Mouse (Mus musculus) embryonic facial prominence, embryonic 11.5 days (tissue): ENCODE measurements around the gene Camta1. TPM values are rescaled to one million over a fixed set of nuclear protein-coding genes. Genes with fewer than 3 reads are reported as not detected.

Experiments used
- ATAC-seq: fragments of 200-750 bp; cut with Nextera tagmentation; replicated peaks from 2 replicates; pipeline ENCODE4 v1.8.0; 2017; ENCODE audit warnings: low read depth; ENCODE audit not compliant: insufficient number of reproducible peaks, low FRiP score, low TSS enrichment
- DNase-seq: peaks from one replicate; pipeline ENCODE4 v3.0.0-alpha.2; 2015; ENCODE audit warnings: low spot score
- H3K27ac ChIP-seq: fragments of 300-500 bp; sonication (generic); replicated peaks from 2 replicates; pipeline ENCODE4 v1.5.1; 2014; ENCODE audit warnings: mild to moderate bottlenecking, low read depth, low read length, control low read depth
- H3K27me3 ChIP-seq: fragments of 300-500 bp; sonication (generic); 2 replicates; pipeline ENCODE4 v1.6.1; 2014; ENCODE audit warnings: mild to moderate bottlenecking, low read length, moderate library complexity, mixed read lengths; ENCODE audit not compliant: control insufficient read depth, insufficient read depth
- H3K36me3 ChIP-seq: fragments of 300-500 bp; sonication (generic); replicated peaks from 2 replicates; pipeline ENCODE4 v1.6.1; 2014; ENCODE audit warnings: low read depth, mild to moderate bottlenecking, low read length, moderate library complexity, mixed read lengths; ENCODE audit not compliant: control insufficient read depth, insufficient read depth
- H3K4me1 ChIP-seq: fragments of 300-500 bp; sonication (generic); 2 replicates; pipeline ENCODE4 v1.6.1; 2014; ENCODE audit warnings: low read length, mixed read lengths; ENCODE audit not compliant: control insufficient read depth, insufficient read depth
- H3K4me2 ChIP-seq: fragments of 300-500 bp; sonication (generic); 2 replicates; pipeline ENCODE4 v1.6.1; 2014; ENCODE audit warnings: low read depth, mild to moderate bottlenecking, control low read depth, low read length, moderate library complexity
- H3K4me3 ChIP-seq: fragments of 300-500 bp; sonication (generic); 2 replicates; pipeline ENCODE4 v1.5.1; 2014; ENCODE audit warnings: low read depth, low read length, control low read depth
- H3K9ac ChIP-seq: fragments of 300-500 bp; sonication (generic); replicated peaks from 2 replicates; pipeline ENCODE4 v1.6.1; 2014; ENCODE audit warnings: mild to moderate bottlenecking, control low read depth, low read length
- H3K9me3 ChIP-seq: fragments of 300-500 bp; sonication (generic); replicated peaks from 2 replicates; pipeline ENCODE4 v1.6.1; 2016; ENCODE audit warnings: mild to moderate bottlenecking, low read length, inconsistent platforms, mixed read lengths; ENCODE audit not compliant: control insufficient read depth
- WGBS: fragments of 180-500 bp; shearing (Covaris S2); extraction: QIAGEN DNeasy Blood & Tissue Kit; methylation state at CpG from one replicate; pipeline ENCODE4 v1.1.7; 2014; 5-methylcytosine and 5-hydroxymethylcytosine counted together
- polyA plus RNA-seq: library from polyadenylated mRNA; unstranded; fragments of >200 nt; fragmentation: Nextera tagmentation; extraction: Ambion mirVana; gene quantifications from 2 replicates; pipeline ENCODE4 v1.2.1, GENCODE M21; 2014

Gene Camta1
- polyA plus RNA-seq, 1 experiment from 2014 or later, result 130 TPM

DNA sequence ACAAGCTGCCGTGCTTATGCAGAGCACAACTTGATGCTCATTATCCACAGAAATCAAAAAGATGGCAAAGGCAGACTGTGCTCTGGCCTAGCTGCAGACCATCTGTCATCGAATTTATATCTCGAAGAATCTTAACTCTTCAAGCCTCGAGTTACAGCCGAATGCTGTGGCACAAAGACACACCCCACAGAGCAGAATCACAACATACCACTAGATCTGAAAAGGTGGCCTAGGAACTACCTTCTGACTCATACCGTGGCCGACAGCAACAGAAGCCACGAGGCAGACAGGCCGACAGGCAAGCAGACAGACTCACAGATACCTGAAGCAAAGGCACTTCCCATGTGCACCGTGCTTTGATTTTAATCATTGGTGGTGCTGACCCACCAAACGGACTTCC is 758.0 kb downstream of the Camta1 start:
- no peaks in the 10 kb centered on the region for H3K36me3 ChIP-seq
- no peak overlapping the region for H3K4me2 ChIP-seq
- H3K9me3 ChIP-seq, result no peaks in the 10 kb centered on the region
- no peak overlapping the region for H3K27ac ChIP-seq
- no peaks in the 10 kb centered on the region for H3K4me1 ChIP-seq
- ATAC-seq (no peak), DNase-seq (no peak)
- H3K4me3 ChIP-seq, result no peak overlapping the region
- H3K9ac ChIP-seq, result no peak overlapping the region
- H3K27me3 ChIP-seq, result peaks cover 8% of the 10 kb centered on the region
- 86% methylated on average over 11 of the region's 11 CpGs for WGBS

GRCm38 (mm10) chr4:151097104-151097438 is 764.6 kb downstream of the Camta1 start:
- DNase-seq (no peak), ATAC-seq (no peak)
- Histone ChIP-seq H3K4me1 (no peaks in the 10 kb centered on the region), H3K9me3 (no peaks in the 10 kb centered on the region), H3K36me3 (no peaks in the 10 kb centered on the region), H3K27me3 (no peaks in the 10 kb centered on the region), H3K4me3 (no peak overlapping the region), H3K4me2 (no peak overlapping the region), H3K27ac (no peak overlapping the region), H3K9ac (no peak overlapping the region)
- WGBS, result 85% methylated on average over 11 of the region's 11 CpGs

DNA sequence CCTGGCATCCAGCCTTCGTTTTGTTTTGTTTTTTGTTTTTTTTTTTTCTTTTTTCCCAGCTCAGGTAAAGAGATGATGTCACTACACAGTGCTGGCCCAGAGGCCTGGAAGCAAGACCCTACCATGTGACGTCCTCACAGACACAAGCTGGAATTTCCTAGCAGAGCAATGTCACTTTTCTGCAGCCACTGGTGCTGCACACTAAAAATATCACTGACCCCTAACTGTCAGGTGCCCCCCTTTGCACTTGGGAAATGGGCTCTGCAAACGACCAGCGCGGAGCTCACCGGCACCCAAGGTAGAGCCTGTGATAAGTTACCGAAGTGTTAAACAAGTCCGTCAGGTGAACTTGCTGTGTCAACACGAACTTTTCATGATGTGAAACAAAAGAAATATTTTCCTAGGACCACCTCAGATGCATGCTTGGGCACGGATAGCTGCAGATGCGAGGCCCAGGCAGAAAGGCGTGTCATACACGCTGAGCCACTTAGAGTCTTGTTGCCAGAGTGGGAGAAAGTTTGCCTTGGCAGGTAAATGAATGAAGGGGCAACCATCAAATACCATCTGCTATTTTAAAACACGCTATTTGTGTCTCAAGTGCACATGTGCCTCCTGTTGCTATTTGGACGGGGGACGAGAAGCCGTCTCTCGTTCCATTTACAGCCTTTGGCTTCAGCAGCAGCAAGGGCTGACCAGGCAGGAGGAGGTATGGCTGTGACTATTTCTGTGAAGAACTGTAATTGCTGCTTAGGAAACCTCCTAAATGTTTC is 765.2 kb downstream of the Camta1 start:
- H3K27me3 ChIP-seq, result no peaks in the 10 kb centered on the region
- H3K9ac ChIP-seq, result no peak overlapping the region
- H3K27ac ChIP-seq, result no peak overlapping the region
- no peak overlapping the region for H3K4me2 ChIP-seq
- H3K4me1 ChIP-seq, result no peaks in the 10 kb centered on the region
- H3K36me3 ChIP-seq, result no peaks in the 10 kb centered on the region
- 88% methylated on average over 18 of the region's 18 CpGs for WGBS
- H3K4me3 ChIP-seq, result no peak overlapping the region
- no peak for ATAC-seq
- no peaks in the 10 kb centered on the region for H3K9me3 ChIP-seq
- DNase-seq, result no peak

GRCm38 (mm10) chr4:151095207-151095606 is 766.5 kb downstream of the Camta1 start:
- no peak overlapping the region for H3K27ac ChIP-seq
- ATAC-seq (no peak), DNase-seq (peak; percentile 50)
- no peaks in the 10 kb centered on the region for H3K36me3 ChIP-seq
- no peak overlapping the region for H3K4me2 ChIP-seq
- no peak overlapping the region for H3K9ac ChIP-seq
- 26% methylated on average over 2 of the region's 2 CpGs for WGBS
- H3K27me3 ChIP-seq, result no peaks in the 10 kb centered on the region
- no peaks in the 10 kb centered on the region for H3K4me1 ChIP-seq
- no peak overlapping the region for H3K4me3 ChIP-seq
- H3K9me3 ChIP-seq, result no peaks in the 10 kb centered on the region

GRCm38 (mm10) chr4:151089270-151089669 is 772.4 kb downstream of the Camta1 start, which contains the start of gene Gm13090:
TSS of gene Gm13090 (plus strand) at chr4:151089570.
- 87% methylated on average over 7 of the region's 7 CpGs for WGBS
- H3K4me2 ChIP-seq, result no peak within 1 kb of the TSS
- no peaks in the 10 kb centered on the region for H3K4me1 ChIP-seq
- DNase-seq (no peak), ATAC-seq (no peak)
- no peak within 1 kb of the TSS for H3K27ac ChIP-seq
- H3K4me3 ChIP-seq, result no peak within 1 kb of the TSS
- H3K27me3 ChIP-seq, result no peaks in the 10 kb centered on the region
- no peaks in the 10 kb centered on the region for H3K9me3 ChIP-seq
- no peaks in the 10 kb centered on the region; the same call in 1 of the 2 replicates for H3K36me3 ChIP-seq
- no peak within 1 kb of the TSS for H3K9ac ChIP-seq

GRCm38 (mm10) chr4:151088819-151089218 is 772.9 kb downstream of the Camta1 start:
- Histone ChIP-seq H3K36me3 (no peaks in the 10 kb centered on the region; the same call in 1 of the 2 replicates), H3K4me1 (no peaks in the 10 kb centered on the region), H3K27me3 (no peaks in the 10 kb centered on the region), H3K27ac (no peak overlapping the region), H3K9ac (no peak overlapping the region), H3K9me3 (no peaks in the 10 kb centered on the region), H3K4me3 (no peak overlapping the region), H3K4me2 (no peak overlapping the region)
- ATAC-seq (no peak), DNase-seq (no peak)
- 89% methylated on average over 14 of the region's 14 CpGs for WGBS

DNA sequence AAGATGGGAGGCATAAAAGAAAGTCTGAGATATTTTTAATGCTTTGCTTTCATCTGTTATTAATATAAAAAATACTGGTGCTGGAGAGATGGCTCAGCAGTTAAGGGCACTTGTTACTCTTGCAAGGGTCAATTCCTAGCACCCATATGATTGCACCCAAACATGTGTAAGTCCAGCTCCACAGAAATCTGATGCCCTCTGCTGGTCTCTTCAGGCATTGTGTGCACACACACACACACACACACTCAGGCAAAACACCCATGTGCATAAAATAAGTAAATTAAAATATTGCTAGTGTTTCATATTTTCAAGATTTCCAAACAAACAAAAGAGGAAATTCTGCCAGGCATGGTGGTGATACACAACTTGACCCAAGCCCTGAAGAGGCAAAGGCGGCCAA is 774.3 kb downstream of the Camta1 start:
- Histone ChIP-seq H3K36me3 (no peaks in the 10 kb centered on the region; the same call in 1 of the 2 replicates), H3K9me3 (no peaks in the 10 kb centered on the region), H3K27me3 (no peaks in the 10 kb centered on the region), H3K4me3 (no peak overlapping the region), H3K4me1 (no peaks in the 10 kb centered on the region), H3K4me2 (no peak overlapping the region), H3K9ac (no peak overlapping the region), H3K27ac (no peak overlapping the region)
- 89% methylated on average over 1 of the region's 1 CpGs for WGBS
- ATAC-seq (no peak), DNase-seq (no peak)

DNA sequence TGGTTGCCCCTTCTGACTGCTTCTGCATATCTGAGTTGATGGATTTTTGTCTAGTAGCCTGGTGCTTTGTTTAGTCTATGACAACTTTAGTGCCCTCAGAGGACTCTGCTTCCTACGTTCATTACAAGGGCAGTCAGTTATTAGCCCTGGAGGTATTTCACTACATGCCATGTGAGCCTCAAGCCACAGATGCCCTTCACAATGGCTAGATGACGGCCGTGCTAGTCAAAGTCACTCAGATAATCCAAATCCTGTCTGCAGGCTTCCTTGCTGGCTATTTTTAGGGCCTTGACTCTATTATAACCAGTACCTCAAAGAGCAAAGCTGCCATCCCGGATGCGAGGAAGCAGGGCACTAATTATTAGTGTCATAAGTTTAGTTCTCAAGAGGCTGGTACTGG is 778.6 kb downstream of the Camta1 start:
- Histone ChIP-seq H3K36me3 (no peaks in the 10 kb centered on the region; the same call in none of the 2 replicates), H3K27me3 (no peaks in the 10 kb centered on the region), H3K4me2 (no peak overlapping the region), H3K27ac (no peak overlapping the region), H3K9ac (no peak overlapping the region), H3K4me3 (no peak overlapping the region), H3K4me1 (no peaks in the 10 kb centered on the region), H3K9me3 (no peaks in the 10 kb centered on the region)
- WGBS, result 85% methylated on average over 5 of the region's 5 CpGs
- DNase-seq (no peak), ATAC-seq (no peak)
